Mouse (Mus musculus): Measurements from ENCODE around the gene Actl11. TPM values are rescaled to one million over a fixed set of nuclear protein-coding genes. Genes with fewer than 3 reads are reported as not detected.

Actl11 gene
- polyA plus RNA-seq, 1 experiment = not detected

GRCm38 (mm10) chr9:107967437-107967836 is 39.2 kb downstream of the Actl11 start:
- DNase-seq = no peak
- TF ChIP-seq POLR2A (IDR thresholded peaks at IDR 0.05; ENCODE audit: borderline replicate concordance, extremely low read depth, low read depth, low read length) (no peak), CTCF (IDR thresholded peaks at IDR 0.05; ENCODE audit: insufficient read depth, low read length) (no peak)
- 50% methylated on average over 6 of the region's 6 CpGs for WGBS
- no peaks in the 10 kb centered on the region; the same call in 1 of the 2 replicates for H3K4me1 ChIP-seq (ENCODE audit: control insufficient read depth, insufficient read depth, low read length)
- H3K4me3 ChIP-seq (replicated peaks; ENCODE audit: extremely low read depth, low read depth, low read length) = no peak overlapping the region

GRCm38 (mm10) chr9:107968531-107968930 is 40.3 kb downstream of the Actl11 start:
- WGBS = 90% methylated on average over 7 of the region's 7 CpGs
- TF ChIP-seq CTCF (IDR thresholded peaks at IDR 0.05; ENCODE audit: insufficient read depth, low read length) = no peak
- TF ChIP-seq POLR2A (IDR thresholded peaks at IDR 0.05; ENCODE audit: borderline replicate concordance, extremely low read depth, low read depth, low read length) = no peak
- no peak for DNase-seq
- Histone ChIP-seq H3K4me1 (ENCODE audit: control insufficient read depth, insufficient read depth, low read length) (no peaks in the 10 kb centered on the region; the same call in 1 of the 2 replicates), H3K4me3 (replicated peaks; ENCODE audit: extremely low read depth, low read depth, low read length) (no peak overlapping the region)

- 84% methylated on average over 5 of the region's 5 CpGs for WGBS
- DNase-seq = no peak
- Histone ChIP-seq H3K4me1 (ENCODE audit: control insufficient read depth, insufficient read depth, low read length) (peaks cover 3% of the 10 kb centered on the region; the same call in 1 of the 2 replicates), H3K4me3 (replicated peaks; ENCODE audit: extremely low read depth, low read depth, low read length) (no peak overlapping the region)
- TF ChIP-seq POLR2A (IDR thresholded peaks at IDR 0.05; ENCODE audit: borderline replicate concordance, extremely low read depth, low read depth, low read length) (no peak), CTCF (IDR thresholded peaks at IDR 0.05; ENCODE audit: insufficient read depth, low read length) (no peak)
Observed at GRCm38 (mm10) chr9:107970311-107970710, 42.0 kb downstream of the Actl11 start.

- DNase-seq = no peak
- Histone ChIP-seq H3K4me3 (replicated peaks; ENCODE audit: extremely low read depth, low read depth, low read length) (no peak overlapping the region), H3K4me1 (ENCODE audit: control insufficient read depth, insufficient read depth, low read length) (peaks cover 13% of the 10 kb centered on the region)
- TF ChIP-seq POLR2A (IDR thresholded peaks at IDR 0.05; ENCODE audit: borderline replicate concordance, extremely low read depth, low read depth, low read length) = no peak
- no peak for TF ChIP-seq CTCF (IDR thresholded peaks at IDR 0.05; ENCODE audit: insufficient read depth, low read length)
- 44% methylated on average over 8 of the region's 8 CpGs for WGBS
Observed at GRCm38 (mm10) chr9:107971690-107972541, 43.6 kb downstream of the Actl11 start.

- H3K4me3 ChIP-seq (replicated peaks; ENCODE audit: extremely low read depth, low read depth, low read length) = no peak overlapping the region
- peaks cover 16% of the 10 kb centered on the region for H3K4me1 ChIP-seq (ENCODE audit: control insufficient read depth, insufficient read depth, low read length)
- TF ChIP-seq CTCF (IDR thresholded peaks at IDR 0.05; ENCODE audit: insufficient read depth, low read length) (no peak), POLR2A (IDR thresholded peaks at IDR 0.05; ENCODE audit: borderline replicate concordance, extremely low read depth, low read depth, low read length) (no peak)
- no peak for DNase-seq
- 71% methylated on average over 10 of the region's 10 CpGs for WGBS
Observed at GRCm38 (mm10) chr9:107974491-107975171, 46.4 kb downstream of the Actl11 start.

GRCm38 (mm10) chr9:107975399-107976386 is 47.4 kb downstream of the Actl11 start, which contains the start of gene Uba7:
TSS of gene Uba7 (plus strand) at chr9:107975505.
- DNase-seq = peak; percentile 58
- H3K4me1 ChIP-seq (ENCODE audit: control insufficient read depth, insufficient read depth, low read length) = peaks cover 16% of the 10 kb centered on the region
- peak; percentile 19; the same call in 1 of the 2 replicates for TF ChIP-seq POLR2A (IDR thresholded peaks at IDR 0.05; ENCODE audit: borderline replicate concordance, extremely low read depth, low read depth, low read length)
- no peak for TF ChIP-seq CTCF (IDR thresholded peaks at IDR 0.05; ENCODE audit: insufficient read depth, low read length)
- H3K4me3 ChIP-seq (replicated peaks; ENCODE audit: extremely low read depth, low read depth, low read length) = peak within 1 kb of the TSS; percentile 89
- WGBS = 45% methylated on average over 12 of the region's 12 CpGs

- WGBS = 90% methylated on average over 12 of the region's 12 CpGs
- H3K4me1 ChIP-seq (ENCODE audit: control insufficient read depth, insufficient read depth, low read length) = peaks cover 39% of the 10 kb centered on the region
- TF ChIP-seq POLR2A (IDR thresholded peaks at IDR 0.05; ENCODE audit: borderline replicate concordance, extremely low read depth, low read depth, low read length) (no peak), CTCF (IDR thresholded peaks at IDR 0.05; ENCODE audit: insufficient read depth, low read length) (no peak)
- DNase-seq = no peak
- no peak overlapping the region for H3K4me3 ChIP-seq (replicated peaks; ENCODE audit: extremely low read depth, low read depth, low read length)
Observed at GRCm38 (mm10) chr9:107978815-107979214, 50.5 kb downstream of the Actl11 start.

Other genes with a start within 250 kb of the Actl11 start
- gene Gnat1, start 248.8 kb upstream of the Actl11 start, polyA plus RNA-seq (2012; rRNA removed) = 0.09 and 0.20 TPM in 2 replicates
- 318 and 413 TPM in 2 replicates for gene Sema3f, start 218.0 kb upstream of the Actl11 start, polyA plus RNA-seq (2012; rRNA removed)
- 54.0 and 77.1 TPM in 2 replicates for gene Rbm5, start 157.5 kb upstream of the Actl11 start, polyA plus RNA-seq (2012; rRNA removed)
- 13.0 and 19.0 TPM in 2 replicates for gene Rbm6, start 55.2 kb upstream of the Actl11 start, polyA plus RNA-seq (2012; rRNA removed)
- gene Mon1a, start 40.3 kb upstream of the Actl11 start, polyA plus RNA-seq (2012; rRNA removed) = 29.4 and 31.7 TPM in 2 replicates
- gene Mst1r, start 21.6 kb upstream of the Actl11 start, polyA plus RNA-seq (2012; rRNA removed) = 17.8 and 27.4 TPM in 2 replicates
- gene Camkv, start 7.2 kb downstream of the Actl11 start, polyA plus RNA-seq (2012; rRNA removed) = 0.06 and 0.09 TPM in 2 replicates
- 0.79 and 0.93 TPM in 2 replicates for gene Traip, start 21.7 kb downstream of the Actl11 start, polyA plus RNA-seq (2012; rRNA removed)
- 94.0 and 124 TPM in 2 replicates for gene Uba7, start 47.0 kb downstream of the Actl11 start, polyA plus RNA-seq (2012; rRNA removed)
- 3.3 and 5.5 TPM in 2 replicates for gene Gm20661, start 54.6 kb downstream of the Actl11 start, polyA plus RNA-seq (2012; rRNA removed)
- gene Inka1, start 57.4 kb downstream of the Actl11 start, polyA plus RNA-seq (2012; rRNA removed) = 23.1 and 26.6 TPM in 2 replicates
- gene Cdhr4, start 64.0 kb downstream of the Actl11 start, polyA plus RNA-seq (2012; rRNA removed) = 72.3 and 89.2 TPM in 2 replicates
- gene Gm20662, start 67.9 kb downstream of the Actl11 start, polyA plus RNA-seq (2012; rRNA removed) = 6.3 and 11.5 TPM in 2 replicates
- gene Ip6k1, start 74.0 kb downstream of the Actl11 start, polyA plus RNA-seq (2012; rRNA removed) = 116 and 132 TPM in 2 replicates
- 14.6 and 20.3 TPM in 2 replicates for gene Gmppb, start 120.8 kb downstream of the Actl11 start, polyA plus RNA-seq (2012; rRNA removed)
- gene Amigo3, start 124.7 kb downstream of the Actl11 start, polyA plus RNA-seq (2012; rRNA removed) = 2.3 and 3.2 TPM in 2 replicates
- 1.5 and 2.5 TPM in 2 replicates for gene Mst1, start 152.0 kb downstream of the Actl11 start, polyA plus RNA-seq (2012; rRNA removed)
- 78.6 and 88.0 TPM in 2 replicates for gene Rnf123, start 154.9 kb downstream of the Actl11 start, polyA plus RNA-seq (2012; rRNA removed)
- 64.7 and 74.8 TPM in 2 replicates for gene Apeh, start 166.1 kb downstream of the Actl11 start, polyA plus RNA-seq (2012; rRNA removed)

Measured in lung, adult 2 months (tissue).